Comparison of ENCODE assay signal across 20 mouse cellular contexts in genomic region chr19:14390914-14391313, GRCm38 (mm10).
"Had no signal": no experiment of that assay in that cellular context is flagged by ENCODE, and none has a peak within 500 bp of the region (broad histone marks: within the 10 kb centered on the region; RNA-seq: fewer than 3 reads in every experiment).

No protein-coding gene starts in this region.

- H3K9ac ChIP-seq: heart, embryonic 12.5 days; hindbrain, embryonic 12.5 days; hindbrain, embryonic 14.5 days; intestine, embryonic 15.5 days; limb, embryonic 12.5 days had no signal

- H3K4me1 ChIP-seq: heart, embryonic 10.5 days; heart, embryonic 12.5 days; hindbrain, embryonic 10.5 days; hindbrain, embryonic 12.5 days; intestine, embryonic 15.5 days; limb, embryonic 10.5 days; limb, embryonic 12.5 days had no signal

- H3K36me3 ChIP-seq: heart, embryonic 10.5 days; heart, embryonic 12.5 days; hindbrain, embryonic 10.5 days; hindbrain, embryonic 12.5 days; intestine, embryonic 15.5 days; limb, embryonic 10.5 days; limb, embryonic 12.5 days had no signal

- H3K9me3 ChIP-seq: heart, embryonic 10.5 days; heart, embryonic 12.5 days; hindbrain, embryonic 10.5 days; hindbrain, embryonic 12.5 days; intestine, embryonic 15.5 days; limb, embryonic 10.5 days; limb, embryonic 12.5 days had no signal

- H3K27ac ChIP-seq: gastrocnemius, adult 2 months; heart, embryonic 10.5 days; hindbrain, embryonic 10.5 days; hindbrain, embryonic 12.5 days; hindbrain, embryonic 14.5 days; intestine, embryonic 15.5 days; layer of hippocampus, adult 2 months; left cerebral cortex, adult 2 months; limb, embryonic 10.5 days; limb, embryonic 12.5 days had no signal

- H3K4me2 ChIP-seq: heart, embryonic 12.5 days; hindbrain, embryonic 12.5 days; hindbrain, embryonic 14.5 days; intestine, embryonic 15.5 days; limb, embryonic 12.5 days; liver, embryonic 11.5 days had no signal

- H3K4me3 ChIP-seq: gastrocnemius, adult 2 months; heart, embryonic 10.5 days; heart, embryonic 12.5 days; hindbrain, embryonic 10.5 days; hindbrain, embryonic 12.5 days; intestine, embryonic 15.5 days; layer of hippocampus, adult 2 months; left cerebral cortex, adult 2 months; limb, embryonic 10.5 days; limb, embryonic 12.5 days had no signal

- ATAC-seq: inflammation-experienced regulatory T-cells, adult 6 months; intestine, embryonic 15.5 days; intestine, postnatal 0 days had no signal

- H3K27me3 ChIP-seq: hindbrain, embryonic 12.5 days; intestine, embryonic 15.5 days; limb, embryonic 12.5 days had no signal

- DNase-seq: gastrocnemius, adult 2 months; gastrocnemius, postnatal 10 days; gastrocnemius, postnatal 25 days; kidney, adult 18-20 months; kidney, adult 8-10 months; kidney, postnatal 25 days; liver had no signal
